Mouse (Mus musculus): ENCODE results near the gene Slc9a2. TPM values are rescaled to one million over a fixed set of nuclear protein-coding genes. Genes with fewer than 3 reads are reported as not detected.
A peak's percentile ranks its signal among the peaks of the same experiment; 100 is the strongest.

Slc9a2 gene
- polyA plus RNA-seq, 1 experiment = 2.3 TPM

DNA sequence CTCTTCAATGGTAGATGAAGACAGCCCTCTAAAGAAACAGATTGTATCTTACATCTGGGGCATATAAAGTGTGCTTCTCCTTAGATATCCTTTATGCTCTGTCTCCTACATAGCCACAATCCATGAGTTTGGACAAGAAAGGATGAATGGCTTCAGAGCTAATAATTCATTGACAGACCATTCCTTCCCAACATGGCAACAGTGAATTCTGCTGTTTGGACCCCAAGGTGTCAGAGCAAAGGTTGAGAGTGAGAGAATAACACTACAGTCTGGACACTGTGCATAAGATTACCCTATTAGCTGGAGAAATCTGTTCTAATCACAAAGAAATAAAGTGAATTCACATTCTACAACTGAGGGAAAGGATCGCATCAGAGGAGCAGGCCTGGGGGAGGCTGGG lies 115.1 kb downstream of the Slc9a2 start:
- no peak overlapping the region for H3K4me3 ChIP-seq (replicated peaks; ENCODE audit: extremely low read depth, low read depth, low read length)
- 96% methylated on average over 1 of the region's 1 CpGs for WGBS
- TF ChIP-seq POLR2A (IDR thresholded peaks at IDR 0.05; ENCODE audit: borderline replicate concordance, extremely low read depth, low read depth, low read length) (no peak), CTCF (IDR thresholded peaks at IDR 0.05; ENCODE audit: insufficient read depth, low read length) (no peak)
- DNase-seq = no peak
- no peaks in the 10 kb centered on the region for H3K4me1 ChIP-seq (ENCODE audit: control insufficient read depth, insufficient read depth, low read length)

DNA sequence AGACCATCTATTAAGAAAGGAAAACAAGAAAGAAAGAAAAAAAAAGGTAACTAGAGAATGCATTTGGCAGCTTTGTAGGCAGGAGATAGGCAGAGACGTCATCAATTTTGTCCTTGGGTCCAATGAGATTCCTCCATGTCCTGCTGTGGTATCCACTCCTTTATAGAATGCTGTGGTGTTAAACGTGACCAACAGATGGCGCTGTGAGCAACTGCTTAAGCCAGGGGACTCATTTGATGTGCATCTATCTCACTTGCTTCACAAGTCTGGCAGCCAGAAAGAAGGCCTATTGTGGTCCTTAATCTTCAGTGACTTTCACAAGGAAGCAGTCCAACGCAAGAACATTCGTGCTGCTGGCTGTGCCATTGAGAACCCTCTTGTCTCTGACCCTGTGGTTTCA lies 117.0 kb downstream of the Slc9a2 start:
- Histone ChIP-seq H3K4me1 (ENCODE audit: control insufficient read depth, insufficient read depth, low read length) (no peaks in the 10 kb centered on the region), H3K4me3 (replicated peaks; ENCODE audit: extremely low read depth, low read depth, low read length) (no peak overlapping the region)
- TF ChIP-seq POLR2A (IDR thresholded peaks at IDR 0.05; ENCODE audit: borderline replicate concordance, extremely low read depth, low read depth, low read length) (no peak), CTCF (IDR thresholded peaks at IDR 0.05; ENCODE audit: insufficient read depth, low read length) (peak; percentile 51)
- WGBS = 15% methylated on average over 5 of the region's 5 CpGs
- peak; percentile 20 for DNase-seq

DNA sequence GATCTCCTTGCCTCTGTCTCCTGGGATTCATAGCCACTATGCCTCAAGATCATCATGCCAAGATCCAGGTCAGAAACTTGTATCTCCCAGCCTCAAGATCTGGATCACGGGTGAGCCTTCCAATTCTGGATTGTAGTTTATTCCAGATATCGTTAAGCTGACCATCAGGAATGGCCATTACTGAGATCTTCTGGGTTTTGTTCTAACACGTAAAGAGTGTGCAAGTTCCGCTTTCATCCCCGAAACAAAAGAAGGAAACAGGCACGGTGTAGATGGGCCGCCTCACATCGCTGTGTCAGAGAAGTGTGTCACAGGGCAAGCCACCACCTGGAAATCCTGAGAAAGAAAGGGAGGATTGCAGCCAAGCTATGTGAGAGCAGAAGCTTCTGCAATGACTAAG lies 118.7 kb downstream of the Slc9a2 start:
- H3K4me3 ChIP-seq (replicated peaks; ENCODE audit: extremely low read depth, low read depth, low read length) = no peak overlapping the region
- TF ChIP-seq CTCF (IDR thresholded peaks at IDR 0.05; ENCODE audit: insufficient read depth, low read length) = no peak
- no peak for TF ChIP-seq POLR2A (IDR thresholded peaks at IDR 0.05; ENCODE audit: borderline replicate concordance, extremely low read depth, low read depth, low read length)
- H3K4me1 ChIP-seq (ENCODE audit: control insufficient read depth, insufficient read depth, low read length) = no peaks in the 10 kb centered on the region
- 77% methylated on average over 8 of the region's 8 CpGs for WGBS
- DNase-seq = no peak

DNA sequence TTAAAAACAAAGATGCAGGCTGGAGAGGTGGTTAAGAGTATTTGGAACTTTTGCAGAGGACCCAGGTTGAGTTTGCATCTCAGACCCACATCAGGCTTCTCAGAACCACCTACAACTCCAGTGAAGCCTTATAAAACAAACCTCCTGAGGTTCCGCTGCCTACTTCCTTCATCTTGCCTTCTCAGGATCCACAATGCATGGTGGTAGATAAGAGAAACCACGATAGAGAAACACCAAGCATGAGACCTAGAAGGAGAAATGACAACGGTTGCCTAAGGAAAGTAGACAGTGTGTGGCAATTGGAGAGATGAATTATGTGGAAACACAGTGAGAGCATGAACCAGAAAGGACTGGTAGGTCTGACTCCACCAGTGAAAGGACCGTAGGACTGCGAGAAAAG lies 120.5 kb downstream of the Slc9a2 start:
- 81% methylated on average over 5 of the region's 5 CpGs for WGBS
- Histone ChIP-seq H3K4me1 (ENCODE audit: control insufficient read depth, insufficient read depth, low read length) (no peaks in the 10 kb centered on the region), H3K4me3 (replicated peaks; ENCODE audit: extremely low read depth, low read depth, low read length) (no peak overlapping the region)
- DNase-seq = no peak
- no peak for TF ChIP-seq CTCF (IDR thresholded peaks at IDR 0.05; ENCODE audit: insufficient read depth, low read length)
- no peak for TF ChIP-seq POLR2A (IDR thresholded peaks at IDR 0.05; ENCODE audit: borderline replicate concordance, extremely low read depth, low read depth, low read length)

DNA sequence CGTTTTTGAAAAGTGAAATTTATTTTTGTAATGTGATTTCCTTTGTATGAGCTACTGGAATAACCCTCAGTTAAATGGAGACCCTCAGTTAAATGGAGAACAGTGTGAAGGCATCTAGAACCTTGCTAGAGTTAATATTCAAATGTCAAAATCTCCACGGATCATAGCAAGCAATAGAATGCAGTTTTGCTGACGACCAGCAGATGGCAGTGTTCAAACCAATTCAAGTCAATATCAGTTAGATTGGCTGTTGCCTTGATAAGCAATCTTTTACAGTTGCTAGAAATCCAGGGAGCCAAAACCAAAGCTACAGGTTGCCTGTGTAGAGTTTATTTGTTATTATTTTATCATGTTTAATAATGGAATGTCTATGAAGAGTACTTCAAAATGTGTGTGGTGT lies 122.4 kb downstream of the Slc9a2 start:
- no peaks in the 10 kb centered on the region for H3K4me1 ChIP-seq (ENCODE audit: control insufficient read depth, insufficient read depth, low read length)
- WGBS = 19% methylated on average over 3 of the region's 3 CpGs
- H3K4me3 ChIP-seq (replicated peaks; ENCODE audit: extremely low read depth, low read depth, low read length) = no peak overlapping the region
- TF ChIP-seq POLR2A (IDR thresholded peaks at IDR 0.05; ENCODE audit: borderline replicate concordance, extremely low read depth, low read depth, low read length) (no peak), CTCF (IDR thresholded peaks at IDR 0.05; ENCODE audit: insufficient read depth, low read length) (peak; percentile 39; the same call in 1 of the 2 replicates)
- DNase-seq = peak; percentile 30

DNA sequence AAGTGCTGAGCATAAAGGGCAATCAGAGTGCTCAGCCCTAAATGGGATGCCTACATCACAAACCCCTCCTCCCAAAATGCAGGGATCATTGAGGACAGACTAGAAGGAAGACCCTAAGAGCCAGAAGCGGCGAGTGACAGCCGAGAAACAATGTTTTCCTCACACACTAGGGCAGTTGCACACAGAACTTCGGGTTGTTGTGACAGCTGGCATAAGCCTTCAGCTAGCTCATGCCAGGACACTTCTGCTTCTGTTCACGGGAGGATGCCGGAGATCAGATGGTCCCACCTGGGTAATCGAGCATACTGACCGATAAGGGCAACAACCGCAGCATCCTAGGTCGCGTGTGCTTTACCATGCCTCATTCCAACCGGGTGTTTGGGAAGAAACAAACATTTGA lies 123.7 kb downstream of the Slc9a2 start:
- H3K4me1 ChIP-seq (ENCODE audit: control insufficient read depth, insufficient read depth, low read length) = no peaks in the 10 kb centered on the region
- DNase-seq = no peak
- no peak for TF ChIP-seq POLR2A (IDR thresholded peaks at IDR 0.05; ENCODE audit: borderline replicate concordance, extremely low read depth, low read depth, low read length)
- TF ChIP-seq CTCF (IDR thresholded peaks at IDR 0.05; ENCODE audit: insufficient read depth, low read length) = no peak
- H3K4me3 ChIP-seq (replicated peaks; ENCODE audit: extremely low read depth, low read depth, low read length) = no peak overlapping the region
- WGBS = 87% methylated on average over 12 of the region's 12 CpGs

DNA sequence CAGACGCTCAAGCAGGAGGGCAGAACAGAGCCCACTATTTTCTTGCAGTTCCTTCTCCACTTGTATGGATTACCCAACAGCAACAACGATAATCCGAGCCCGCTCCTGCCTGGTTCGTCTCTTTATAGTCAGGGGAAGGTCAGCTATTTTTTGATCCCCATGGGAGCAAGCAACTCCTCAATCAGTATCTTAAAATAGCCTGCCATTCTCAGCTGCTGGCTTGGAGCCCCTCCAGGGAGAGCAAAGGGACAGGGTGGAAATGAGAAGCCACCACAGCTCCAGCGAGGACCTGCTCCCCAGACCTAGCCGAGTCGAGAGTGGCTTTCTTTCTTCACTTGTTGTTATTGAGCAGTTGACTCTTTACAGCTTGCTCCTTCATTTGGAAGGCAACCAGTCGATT lies 125.0 kb downstream of the Slc9a2 start, which contains the start of gene Tmem182:
Gene Tmem182, plus strand, starts transcription at position 251 of the 400 bp plus-strand sequence.
- TF ChIP-seq CTCF (IDR thresholded peaks at IDR 0.05; ENCODE audit: insufficient read depth, low read length) = no peak
- TF ChIP-seq POLR2A (IDR thresholded peaks at IDR 0.05; ENCODE audit: borderline replicate concordance, extremely low read depth, low read depth, low read length) = no peak
- H3K4me3 ChIP-seq (replicated peaks; ENCODE audit: extremely low read depth, low read depth, low read length) = no peak within 1 kb of the TSS
- no peak for DNase-seq
- H3K4me1 ChIP-seq (ENCODE audit: control insufficient read depth, insufficient read depth, low read length) = no peaks in the 10 kb centered on the region
- WGBS = 55% methylated on average over 9 of the region's 9 CpGs

DNA sequence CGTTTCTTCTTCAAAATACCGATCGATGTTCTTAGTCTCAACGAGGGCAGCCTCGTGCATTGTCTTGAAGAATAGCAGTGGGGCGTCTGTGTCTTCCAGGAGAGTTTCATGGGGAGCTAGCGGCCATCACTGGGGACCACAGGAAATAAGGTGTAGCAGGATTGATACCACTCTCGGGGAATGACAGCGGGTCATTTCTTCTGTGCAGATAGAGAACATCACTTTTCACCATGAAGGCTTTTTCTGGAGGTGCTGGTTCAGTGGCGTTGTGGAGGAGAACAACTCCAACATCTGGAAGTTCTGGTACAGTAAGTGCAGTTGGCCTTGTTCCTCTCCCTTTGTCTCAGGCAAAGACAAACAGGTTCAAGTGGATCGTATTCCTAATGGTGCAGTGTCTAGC lies 125.5 kb downstream of the Slc9a2 start:
- no peaks in the 10 kb centered on the region for H3K4me1 ChIP-seq (ENCODE audit: control insufficient read depth, insufficient read depth, low read length)
- 89% methylated on average over 11 of the region's 11 CpGs for WGBS
- no peak for DNase-seq
- TF ChIP-seq CTCF (IDR thresholded peaks at IDR 0.05; ENCODE audit: insufficient read depth, low read length) = no peak
- TF ChIP-seq POLR2A (IDR thresholded peaks at IDR 0.05; ENCODE audit: borderline replicate concordance, extremely low read depth, low read depth, low read length) = no peak
- no peak overlapping the region for H3K4me3 ChIP-seq (replicated peaks; ENCODE audit: extremely low read depth, low read depth, low read length)

DNA sequence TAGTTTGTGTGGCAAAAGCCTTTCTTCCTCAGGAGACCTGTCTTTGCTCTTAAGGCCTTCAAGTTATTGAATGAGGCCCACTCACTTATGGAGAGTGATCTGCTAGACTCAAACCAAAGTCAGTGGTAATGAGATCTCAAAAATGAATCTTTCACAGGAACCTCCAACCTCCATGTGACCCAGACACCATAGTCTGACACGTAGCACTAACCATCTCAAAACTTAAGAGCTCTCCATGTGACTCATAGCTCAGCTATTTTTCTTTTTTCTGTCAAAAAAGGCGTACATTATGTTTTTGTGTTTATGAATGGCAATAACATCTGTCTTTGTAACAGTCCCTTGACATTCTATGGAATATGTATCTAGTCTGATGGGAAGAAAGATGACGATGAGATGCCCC lies 128.3 kb downstream of the Slc9a2 start:
- Histone ChIP-seq H3K4me1 (ENCODE audit: control insufficient read depth, insufficient read depth, low read length) (no peaks in the 10 kb centered on the region), H3K4me3 (replicated peaks; ENCODE audit: extremely low read depth, low read depth, low read length) (no peak overlapping the region)
- DNase-seq = no peak
- WGBS = 75% methylated on average over 3 of the region's 3 CpGs
- no peak for TF ChIP-seq POLR2A (IDR thresholded peaks at IDR 0.05; ENCODE audit: borderline replicate concordance, extremely low read depth, low read depth, low read length)
- TF ChIP-seq CTCF (IDR thresholded peaks at IDR 0.05; ENCODE audit: insufficient read depth, low read length) = no peak

DNA sequence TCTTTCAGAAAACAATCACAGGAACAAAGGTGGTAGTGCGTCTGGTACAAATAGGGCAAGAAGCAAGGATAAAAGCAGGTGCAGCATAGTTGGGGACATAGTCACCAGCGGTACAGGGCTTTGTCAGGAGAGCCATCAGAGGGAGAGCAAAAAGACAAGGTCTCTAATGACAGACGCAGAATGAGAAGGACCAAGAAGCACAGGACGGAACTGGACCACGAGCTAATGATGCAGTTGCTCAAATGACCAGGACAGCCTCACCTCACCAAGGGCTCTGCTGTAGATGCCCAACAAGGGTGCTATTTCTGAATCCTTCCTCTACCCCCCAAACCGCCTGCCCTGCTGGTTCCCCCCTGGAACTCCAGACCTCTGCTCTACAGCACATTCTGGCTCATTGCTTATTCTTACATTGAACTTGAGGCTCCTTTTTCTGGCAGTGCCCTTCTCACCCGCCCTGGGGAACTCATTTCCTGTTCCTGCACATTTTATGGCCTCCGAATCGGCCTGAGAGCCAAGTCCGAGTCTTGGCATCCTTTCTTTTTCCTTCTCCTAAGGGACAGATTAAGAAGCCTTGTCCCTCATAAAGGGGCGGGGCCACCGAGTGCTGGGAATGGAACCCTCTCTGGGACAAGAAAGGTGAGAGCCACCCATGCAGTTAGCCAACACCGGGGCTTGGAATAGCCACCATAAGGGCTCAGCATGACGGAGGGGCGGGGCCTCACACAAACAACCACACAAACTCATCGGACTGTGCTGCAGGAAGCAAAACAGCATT lies 134.9 kb downstream of the Slc9a2 start:
- Histone ChIP-seq H3K4me1 (ENCODE audit: control insufficient read depth, insufficient read depth, low read length) (0 out of 2 replicates have a peak, but pooled peaks cover 2% of the 10 kb centered on the region), H3K4me3 (replicated peaks; ENCODE audit: extremely low read depth, low read depth, low read length) (no peak overlapping the region)
- no peak for TF ChIP-seq POLR2A (IDR thresholded peaks at IDR 0.05; ENCODE audit: borderline replicate concordance, extremely low read depth, low read depth, low read length)
- no peak for TF ChIP-seq CTCF (IDR thresholded peaks at IDR 0.05; ENCODE audit: insufficient read depth, low read length)
- 46% methylated on average over 16 of the region's 16 CpGs for WGBS
- DNase-seq = no peak

Other genes with a start within 250 kb of the Slc9a2 start
- 17.5 and 41.1 TPM in 2 replicates for gene Il18r1, start 215.0 kb upstream of the Slc9a2 start, polyA plus RNA-seq (2012; rRNA removed)
- 1.0 and 1.4 TPM in 2 replicates for gene Il18rap, start 165.2 kb upstream of the Slc9a2 start, polyA plus RNA-seq (2012; rRNA removed)
- 1.7 and 2.0 TPM in 2 replicates for gene Slc9a4, start 100.5 kb upstream of the Slc9a2 start, polyA plus RNA-seq (2012; rRNA removed)
- 1.8 and 2.8 TPM in 2 replicates for gene Mfsd9, start 110.1 kb downstream of the Slc9a2 start, polyA plus RNA-seq (2012; rRNA removed)
- gene Tmem182, start 125.0 kb downstream of the Slc9a2 start, polyA plus RNA-seq (2012; rRNA removed) = 0.97 and 4.9 TPM in 2 replicates

Data from lung, adult 2 months (tissue).